Mouse (Mus musculus) olfactory bulb, adult 2 months (tissue): ENCODE measurements around the gene Thpo.

Source experiments
- CTCF ChIP-seq: fragments of 200-500 bp; IDR thresholded peaks from 2 replicates; pipeline ENCODE4 v1.5.1; 2012; ENCODE audit warnings: low read depth, mild to moderate bottlenecking, low read length, moderate library complexity; ENCODE audit not compliant: insufficient read depth
- POLR2A ChIP-seq: fragments of 200-500 bp; IDR thresholded peaks from 2 replicates; pipeline ENCODE4 v1.6.1; 2012; ENCODE audit warnings: mild to moderate bottlenecking, low read depth, low read length, moderate library complexity; ENCODE audit not compliant: insufficient read depth

GRCm38 (mm10) chr16:20725321-20725720, 9.0 kb downstream of the Thpo start:
- TF ChIP-seq CTCF: no peak
- TF ChIP-seq POLR2A: no peak
